Mouse (Mus musculus) gastrocnemius, adult 2 months (tissue): ENCODE measurements around the gene Bspry. TPM values are rescaled to one million over a fixed set of nuclear protein-coding genes. Genes with fewer than 3 reads are reported as not detected.
"Not testable (repeated sequence)": the region's sequence is repeated elsewhere in the genome, so short reads cannot be mapped to it uniquely, and the experiment has no call there.

ENCODE experiments used
- DNase-seq: peaks from one replicate; pipeline ENCODE4 v3.0.0; 2022
- H3K27ac ChIP-seq: fragments of 200-600 bp; 2 replicates; pipeline ENCODE4 v1.8.1; 2022; ENCODE audit warnings: mild to moderate bottlenecking
- H3K4me3 ChIP-seq: fragments of 200-600 bp; 2 replicates; pipeline ENCODE4 v1.8.1; 2022; ENCODE audit warnings: mild to moderate bottlenecking, moderate library complexity
- CTCF ChIP-seq: fragments of 200-600 bp; IDR thresholded peaks from 2 replicates; pipeline ENCODE4 v1.8.1; 2022; ENCODE audit warnings: antibody characterized with exemption, mild to moderate bottlenecking, moderate library complexity
- intact Hi-C: fragments of 180-260 bp; cut with DNase I; formaldehyde crosslinking; loops from one replicate; pipeline ENCODE4 v1.15.1; 2025
- total RNA-seq, 2 experiments: library from RNA; stranded (reverse); gene quantifications; 2 replicates each; pipeline ENCODE4 v1.2.3; 2021

The Bspry gene
- total RNA-seq, 2 experiments from 2014 or later: not detected

- no peak for TF ChIP-seq CTCF
- Histone ChIP-seq H3K4me3 (no peak overlapping the region), H3K27ac (no peak overlapping the region)
- intact Hi-C loops: no loop called here
- DNase-seq: no peak
These were observed 16.7 kb upstream of the Bspry start for GRCm38 (mm10) chr4:62463124-62463523.

- DNase-seq: no peak
- H3K4me3 ChIP-seq: no peak overlapping the region
- no peak overlapping the region for H3K27ac ChIP-seq
- intact Hi-C loops: no loop called here
- peak; percentile 35; the same call in 1 of the 2 replicates for TF ChIP-seq CTCF
These were observed 11.7 kb upstream of the Bspry start for GRCm38 (mm10) chr4:62468158-62468557.

- intact Hi-C loops: no loop called here
- Histone ChIP-seq H3K4me3 (peak within 1 kb of the TSS; percentile 85), H3K27ac (peak within 1 kb of the TSS; percentile 68)
- no peak for TF ChIP-seq CTCF
- DNase-seq: peak; percentile 81
These were observed 9.2 kb upstream of the Bspry start, which contains the start of gene Wdr31 for GRCm38 (mm10) chr4:62470598-62471051. Gene Wdr31 (minus strand): TSS chr4:62470896.

GRCm38 (mm10) chr4:62472071-62472470, 7.8 kb upstream of the Bspry start:
- Histone ChIP-seq H3K4me3 (no peak overlapping the region), H3K27ac (no peak overlapping the region)
- no peak for DNase-seq
- intact Hi-C loops: no loop called here
- no peak for TF ChIP-seq CTCF

GRCm38 (mm10) chr4:62475131-62475530, 4.7 kb upstream of the Bspry start:
- TF ChIP-seq CTCF: no peak
- Histone ChIP-seq H3K27ac (no peak overlapping the region), H3K4me3 (no peak overlapping the region)
- intact Hi-C loops: no loop called here
- no peak for DNase-seq

GRCm38 (mm10) chr4:62475793-62476192, 4.1 kb upstream of the Bspry start:
- Histone ChIP-seq H3K27ac (no peak overlapping the region), H3K4me3 (no peak overlapping the region)
- no peak for TF ChIP-seq CTCF
- intact Hi-C loops: no loop called here
- no peak for DNase-seq

- DNase-seq: no peak
- no peak for TF ChIP-seq CTCF
These were observed 2.2 kb upstream of the Bspry start for GRCm38 (mm10) chr4:62477542-62478244.

GRCm38 (mm10) chr4:62479593-62479936, 288 bp upstream of the Bspry start:
- intact Hi-C loops, H3K27ac ChIP-seq, DNase-seq: not testable (repeated sequence)
- H3K4me3 ChIP-seq: peak overlapping the region; percentile 72
- TF ChIP-seq CTCF: peak; percentile 34; the same call in 1 of the 2 replicates

More at GRCm38 (mm10) chr4:62477542-62478244, 2.2 kb upstream of the Bspry start:
- H3K27ac ChIP-seq: no peak overlapping the region
- intact Hi-C loops: no loop called here
- H3K4me3 ChIP-seq: no peak overlapping the region

GRCm38 (mm10) chr4:62480709-62481605, 1.1 kb downstream of the Bspry start:
- no peak overlapping the region for H3K4me3 ChIP-seq
- intact Hi-C loops: no loop called here
- TF ChIP-seq CTCF: no peak
- no peak for DNase-seq
- no peak overlapping the region for H3K27ac ChIP-seq

- no peak overlapping the region for H3K4me3 ChIP-seq
- no peak overlapping the region for H3K27ac ChIP-seq
- no peak for TF ChIP-seq CTCF
- intact Hi-C loops: no loop called here
- DNase-seq: no peak
These were observed 5.1 kb downstream of the Bspry start for GRCm38 (mm10) chr4:62484928-62485327.

GRCm38 (mm10) chr4:62485450-62486161, 5.8 kb downstream of the Bspry start:
- no peak for DNase-seq
- Histone ChIP-seq H3K27ac (no peak overlapping the region), H3K4me3 (no peak overlapping the region)
- TF ChIP-seq CTCF: no peak
- intact Hi-C loops: no loop called here

- intact Hi-C loops: no loop called here
- Histone ChIP-seq H3K4me3 (no peak overlapping the region), H3K27ac (no peak overlapping the region)
- no peak for TF ChIP-seq CTCF
- DNase-seq: no peak
These were observed 6.4 kb downstream of the Bspry start for GRCm38 (mm10) chr4:62486162-62486696.

GRCm38 (mm10) chr4:62487172-62487571, 7.3 kb downstream of the Bspry start:
- Histone ChIP-seq H3K4me3 (no peak overlapping the region), H3K27ac (no peak overlapping the region)
- intact Hi-C loops: no loop called here
- no peak for TF ChIP-seq CTCF
- no peak for DNase-seq
